Mouse (Mus musculus): Measurements from ENCODE around the gene Prickle2. TPM values are rescaled to one million over a fixed set of nuclear protein-coding genes. Genes with fewer than 3 reads are reported as not detected.

The Prickle2 gene
- polyA plus RNA-seq, 1 experiment from 2014 or later = 8.3 TPM

GRCm38 (mm10) chr6:92420106-92420505, 285.8 kb downstream of the Prickle2 start:
- Histone ChIP-seq H3K27ac (ENCODE audit: low read length) (no peak overlapping the region), H3K36me3 (ENCODE audit: control insufficient read depth, insufficient read depth, low read length) (peaks cover 8% of the 10 kb centered on the region), H3K27me3 (ENCODE audit: control insufficient read depth, insufficient read depth, low read depth, low read length) (no peaks in the 10 kb centered on the region), H3K4me2 (ENCODE audit: low read depth, low read length) (no peak overlapping the region), H3K4me1 (replicated peaks; ENCODE audit: control insufficient read depth, insufficient read depth, low read length) (peaks cover 6% of the 10 kb centered on the region), H3K4me3 (ENCODE audit: low read length) (no peak overlapping the region), H3K9ac (ENCODE audit: low read length) (no peak overlapping the region), H3K9me3 (ENCODE audit: control insufficient read depth, low read length) (no peaks in the 10 kb centered on the region)
- no peak for ATAC-seq (ENCODE audit: low read depth)
- WGBS = 87% methylated on average over 12 of the region's 12 CpGs

- Histone ChIP-seq H3K4me3 (ENCODE audit: low read length) (no peak overlapping the region), H3K27me3 (ENCODE audit: control insufficient read depth, insufficient read depth, low read depth, low read length) (no peaks in the 10 kb centered on the region), H3K9me3 (ENCODE audit: control insufficient read depth, low read length) (no peaks in the 10 kb centered on the region), H3K9ac (ENCODE audit: low read length) (no peak overlapping the region), H3K36me3 (ENCODE audit: control insufficient read depth, insufficient read depth, low read length) (peaks cover 15% of the 10 kb centered on the region), H3K4me2 (ENCODE audit: low read depth, low read length) (no peak overlapping the region), H3K27ac (ENCODE audit: low read length) (peak overlapping the region; percentile 38; the same call in 1 of the 2 replicates), H3K4me1 (replicated peaks; ENCODE audit: control insufficient read depth, insufficient read depth, low read length) (peaks cover 13% of the 10 kb centered on the region)
- ATAC-seq (ENCODE audit: low read depth) = no peak
- 72% methylated on average over 7 of the region's 7 CpGs for WGBS
Measured at GRCm38 (mm10) chr6:92415405-92415755, 290.6 kb downstream of the Prickle2 start.

- H3K4me1 ChIP-seq (replicated peaks; ENCODE audit: control insufficient read depth, insufficient read depth, low read length) = peaks cover 13% of the 10 kb centered on the region
- no peak overlapping the region for H3K4me3 ChIP-seq (ENCODE audit: low read length)
- ATAC-seq (ENCODE audit: low read depth) = peak; percentile 93
- peak overlapping the region; percentile 70 for H3K27ac ChIP-seq (ENCODE audit: low read length)
- H3K27me3 ChIP-seq (ENCODE audit: control insufficient read depth, insufficient read depth, low read depth, low read length) = no peaks in the 10 kb centered on the region
- no peaks in the 10 kb centered on the region for H3K9me3 ChIP-seq (ENCODE audit: control insufficient read depth, low read length)
- H3K36me3 ChIP-seq (ENCODE audit: control insufficient read depth, insufficient read depth, low read length) = peaks cover 15% of the 10 kb centered on the region
- no peak overlapping the region for H3K4me2 ChIP-seq (ENCODE audit: low read depth, low read length)
- no peak overlapping the region for H3K9ac ChIP-seq (ENCODE audit: low read length)
- 27% methylated on average over 8 of the region's 8 CpGs for WGBS
Measured at GRCm38 (mm10) chr6:92414478-92415404, 291.2 kb downstream of the Prickle2 start.

- Histone ChIP-seq H3K27me3 (ENCODE audit: control insufficient read depth, insufficient read depth, low read depth, low read length) (no peaks in the 10 kb centered on the region), H3K36me3 (ENCODE audit: control insufficient read depth, insufficient read depth, low read length) (peaks cover 15% of the 10 kb centered on the region), H3K4me3 (ENCODE audit: low read length) (no peak overlapping the region), H3K4me2 (ENCODE audit: low read depth, low read length) (no peak overlapping the region), H3K9ac (ENCODE audit: low read length) (no peak overlapping the region), H3K27ac (ENCODE audit: low read length) (peak overlapping the region; percentile 70), H3K4me1 (replicated peaks; ENCODE audit: control insufficient read depth, insufficient read depth, low read length) (peaks cover 13% of the 10 kb centered on the region), H3K9me3 (ENCODE audit: control insufficient read depth, low read length) (no peaks in the 10 kb centered on the region)
- ATAC-seq (ENCODE audit: low read depth) = peak; percentile 63; the same call in 1 of the 2 replicates
- WGBS = 36% methylated on average over 1 of the region's 1 CpGs
Measured at GRCm38 (mm10) chr6:92413982-92414381, 292.0 kb downstream of the Prickle2 start.

GRCm38 (mm10) chr6:92409788-92410187, 296.2 kb downstream of the Prickle2 start:
- Histone ChIP-seq H3K9ac (ENCODE audit: low read length) (no peak overlapping the region), H3K36me3 (ENCODE audit: control insufficient read depth, insufficient read depth, low read length) (peaks cover 7% of the 10 kb centered on the region), H3K4me1 (replicated peaks; ENCODE audit: control insufficient read depth, insufficient read depth, low read length) (peaks cover 8% of the 10 kb centered on the region), H3K27me3 (ENCODE audit: control insufficient read depth, insufficient read depth, low read depth, low read length) (no peaks in the 10 kb centered on the region), H3K27ac (ENCODE audit: low read length) (no peak overlapping the region), H3K9me3 (ENCODE audit: control insufficient read depth, low read length) (no peaks in the 10 kb centered on the region), H3K4me3 (ENCODE audit: low read length) (no peak overlapping the region), H3K4me2 (ENCODE audit: low read depth, low read length) (no peak overlapping the region)
- ATAC-seq (ENCODE audit: low read depth) = no peak
- 79% methylated on average over 3 of the region's 3 CpGs for WGBS

- 52% methylated on average over 5 of the region's 5 CpGs for WGBS
Measured at GRCm38 (mm10) chr6:92407259-92407658, 298.7 kb downstream of the Prickle2 start.

GRCm38 (mm10) chr6:92405571-92405970, 300.4 kb downstream of the Prickle2 start:
- no peak for ATAC-seq (ENCODE audit: low read depth)
- Histone ChIP-seq H3K9ac (ENCODE audit: low read length) (no peak overlapping the region), H3K9me3 (ENCODE audit: control insufficient read depth, low read length) (no peaks in the 10 kb centered on the region), H3K36me3 (ENCODE audit: control insufficient read depth, insufficient read depth, low read length) (peaks cover 6% of the 10 kb centered on the region), H3K4me2 (ENCODE audit: low read depth, low read length) (no peak overlapping the region), H3K4me3 (ENCODE audit: low read length) (no peak overlapping the region), H3K27me3 (ENCODE audit: control insufficient read depth, insufficient read depth, low read depth, low read length) (no peaks in the 10 kb centered on the region), H3K4me1 (replicated peaks; ENCODE audit: control insufficient read depth, insufficient read depth, low read length) (no peaks in the 10 kb centered on the region), H3K27ac (ENCODE audit: low read length) (no peak overlapping the region)
- 47% methylated on average over 8 of the region's 8 CpGs for WGBS

More at GRCm38 (mm10) chr6:92407259-92407658, 298.7 kb downstream of the Prickle2 start:
- no peaks in the 10 kb centered on the region for H3K27me3 ChIP-seq (ENCODE audit: control insufficient read depth, insufficient read depth, low read depth, low read length)
- no peak overlapping the region for H3K4me3 ChIP-seq (ENCODE audit: low read length)
- H3K9me3 ChIP-seq (ENCODE audit: control insufficient read depth, low read length) = no peaks in the 10 kb centered on the region
- H3K9ac ChIP-seq (ENCODE audit: low read length) = no peak overlapping the region
- no peak overlapping the region for H3K27ac ChIP-seq (ENCODE audit: low read length)
- no peak for ATAC-seq (ENCODE audit: low read depth)
- no peak overlapping the region for H3K4me2 ChIP-seq (ENCODE audit: low read depth, low read length)
- peaks cover 12% of the 10 kb centered on the region for H3K36me3 ChIP-seq (ENCODE audit: control insufficient read depth, insufficient read depth, low read length)
- no peaks in the 10 kb centered on the region for H3K4me1 ChIP-seq (replicated peaks; ENCODE audit: control insufficient read depth, insufficient read depth, low read length)

- no peak overlapping the region for H3K9ac ChIP-seq (ENCODE audit: low read length)
Measured at GRCm38 (mm10) chr6:92397876-92398275, 308.1 kb downstream of the Prickle2 start.

GRCm38 (mm10) chr6:92395556-92395955, 310.4 kb downstream of the Prickle2 start:
- Histone ChIP-seq H3K27ac (ENCODE audit: low read length) (no peak overlapping the region), H3K9ac (ENCODE audit: low read length) (no peak overlapping the region), H3K4me1 (replicated peaks; ENCODE audit: control insufficient read depth, insufficient read depth, low read length) (no peaks in the 10 kb centered on the region), H3K36me3 (ENCODE audit: control insufficient read depth, insufficient read depth, low read length) (no peaks in the 10 kb centered on the region), H3K9me3 (ENCODE audit: control insufficient read depth, low read length) (no peaks in the 10 kb centered on the region), H3K27me3 (ENCODE audit: control insufficient read depth, insufficient read depth, low read depth, low read length) (no peaks in the 10 kb centered on the region), H3K4me3 (ENCODE audit: low read length) (no peak overlapping the region), H3K4me2 (ENCODE audit: low read depth, low read length) (no peak overlapping the region)
- 52% methylated on average over 4 of the region's 4 CpGs for WGBS
- ATAC-seq (ENCODE audit: low read depth) = no peak

More at GRCm38 (mm10) chr6:92397876-92398275, 308.1 kb downstream of the Prickle2 start:
- no peak overlapping the region for H3K4me2 ChIP-seq (ENCODE audit: low read depth, low read length)
- no peak overlapping the region for H3K27ac ChIP-seq (ENCODE audit: low read length)
- no peak for ATAC-seq (ENCODE audit: low read depth)
- no peaks in the 10 kb centered on the region for H3K36me3 ChIP-seq (ENCODE audit: control insufficient read depth, insufficient read depth, low read length)
- no peaks in the 10 kb centered on the region for H3K27me3 ChIP-seq (ENCODE audit: control insufficient read depth, insufficient read depth, low read depth, low read length)
- no peaks in the 10 kb centered on the region for H3K9me3 ChIP-seq (ENCODE audit: control insufficient read depth, low read length)
- H3K4me3 ChIP-seq (ENCODE audit: low read length) = no peak overlapping the region
- H3K4me1 ChIP-seq (replicated peaks; ENCODE audit: control insufficient read depth, insufficient read depth, low read length) = no peaks in the 10 kb centered on the region
- WGBS = 85% methylated on average over 6 of the region's 6 CpGs
